Mouse (Mus musculus) heart, adult 2 months (tissue): ENCODE data around the gene Filip1. TPM values are rescaled to one million over a fixed set of nuclear protein-coding genes. Genes with fewer than 3 reads are reported as not detected.

ENCODE experiments used
- DNase-seq, 2 experiments: peaks; one replicate each; pipeline ENCODE4 v3.0.0; 2021
- H3K27ac ChIP-seq: fragments of 200-600 bp; 2 replicates; pipeline ENCODE4 v1.8.1; 2022
- H3K27me3 ChIP-seq: fragments of 200-500 bp; 2 replicates; pipeline ENCODE4 v1.6.1; 2012; ENCODE audit warnings: mild to moderate bottlenecking, low read length, inconsistent platforms, mixed read lengths; ENCODE audit not compliant: control insufficient read depth, insufficient read depth
- H3K36me3 ChIP-seq: fragments of 200-500 bp; 2 replicates; pipeline ENCODE4 v1.6.1; 2012; ENCODE audit warnings: low read length, inconsistent platforms; ENCODE audit not compliant: control insufficient read depth, insufficient read depth
- H3K4me1 ChIP-seq: fragments of 200-500 bp; 2 replicates; pipeline ENCODE4 v1.6.1; 2011; ENCODE audit warnings: low read length; ENCODE audit not compliant: control insufficient read depth, insufficient read depth
- H3K4me3 ChIP-seq: fragments of 200-600 bp; 2 replicates; pipeline ENCODE4 v1.8.1; 2022
- H3K79me2 ChIP-seq: fragments of 200-500 bp; replicated peaks from 2 replicates; pipeline ENCODE4 v1.6.1; 2012; ENCODE audit warnings: mild to moderate bottlenecking, inconsistent platforms, low read length, moderate library complexity, mixed read lengths; ENCODE audit not compliant: control insufficient read depth, insufficient read depth
- H3K9ac ChIP-seq: fragments of 200-500 bp; 2 replicates; pipeline ENCODE4 v1.6.1; 2012; ENCODE audit warnings: low read depth, mild to moderate bottlenecking, control low read depth, inconsistent platforms, low read length, mixed read lengths
- CTCF ChIP-seq: fragments of 200-600 bp; IDR thresholded peaks from 2 replicates; pipeline ENCODE4 v1.8.1; 2022; ENCODE audit warnings: antibody characterized with exemption, mild to moderate bottlenecking, moderate library complexity
- EP300 ChIP-seq: fragments of 200-500 bp; IDR thresholded peaks from 2 replicates; pipeline ENCODE4 v1.6.1; 2011; ENCODE audit warnings: low read depth, low read length, control low read depth; ENCODE audit not compliant: insufficient read depth
- POLR2A ChIP-seq: fragments of 200-500 bp; IDR thresholded peaks from 2 replicates; pipeline ENCODE4 v1.6.1; 2011; ENCODE audit warnings: mild to moderate bottlenecking, low read depth, low read length, control low read depth; ENCODE audit not compliant: insufficient read depth
- WGBS: fragments of 180-500 bp; shearing (Covaris S2); methylation state at CpG from one replicate; pipeline ENCODE4 v1.1.7; 2018; 5-methylcytosine and 5-hydroxymethylcytosine counted together
- intact Hi-C: fragments of 180-260 bp; cut with DNase I; formaldehyde crosslinking; loops from one replicate; pipeline ENCODE4 v1.15.1; 2025
- polyA plus RNA-seq: library from polyadenylated mRNA; depleted of rRNA; stranded (reverse); fragments of >200 nt; gene quantifications from 2 replicates; pipeline ENCODE4 v1.2.3, GENCODE M21; 2012
- total RNA-seq, 2 experiments: library from RNA; stranded (reverse); gene quantifications; 2 replicates each; pipeline ENCODE4 v1.2.3; 2021

Filip1 gene
- total and polyA plus RNA-seq, 3 experiments: 18.8 to 126 (median 91.1) TPM

- 15% methylated on average over 9 of the region's 9 CpGs for WGBS
- Histone ChIP-seq H3K79me2 (peaks cover 3% of the 10 kb centered on the region), H3K27ac (peak overlapping the region; percentile 66), H3K9ac (peak overlapping the region; percentile 58), H3K27me3 (no peaks in the 10 kb centered on the region), H3K36me3 (peaks cover 14% of the 10 kb centered on the region), H3K4me1 (peaks cover 23% of the 10 kb centered on the region), H3K4me3 (peak overlapping the region; percentile 22)
- DNase-seq: peak in 1 of 2 experiments; percentile 48
- TF ChIP-seq CTCF (no peak), POLR2A (no peak), EP300 (no peak)
- intact Hi-C loops: no loop called here
Observed at GRCm38 (mm10) chr9:79919750-79920539, 92.7 kb downstream of the Filip1 start.

DNA sequence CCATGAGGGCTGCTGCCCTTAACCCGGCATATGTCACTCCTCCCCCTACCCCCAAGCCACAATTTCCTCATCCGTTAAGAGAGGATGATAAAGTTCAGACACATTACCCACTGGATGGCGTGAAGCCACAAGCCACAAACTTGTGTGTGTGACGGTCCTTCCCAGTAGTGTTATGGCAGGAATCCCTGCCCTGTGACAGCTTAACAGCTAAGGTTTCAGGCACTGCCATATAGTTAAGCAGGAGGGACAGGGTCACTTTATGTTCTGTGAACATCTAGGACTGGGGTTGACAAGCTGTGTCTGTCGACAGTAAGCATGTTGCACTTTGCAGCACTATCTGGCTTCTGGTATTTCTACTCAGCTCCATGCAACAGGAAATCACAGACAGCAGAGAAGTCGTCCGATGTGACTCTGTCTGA lies 93.3 kb downstream of the Filip1 start:
- Histone ChIP-seq H3K4me3 (peak overlapping the region; percentile 22), H3K9ac (peak overlapping the region; percentile 32), H3K79me2 (peaks cover 3% of the 10 kb centered on the region), H3K27ac (peak overlapping the region; percentile 66), H3K4me1 (peaks cover 23% of the 10 kb centered on the region), H3K27me3 (no peaks in the 10 kb centered on the region), H3K36me3 (peaks cover 16% of the 10 kb centered on the region)
- no peak for TF ChIP-seq CTCF
- no peak for TF ChIP-seq POLR2A
- no peak for TF ChIP-seq EP300
- intact Hi-C loops: no loop called here
- 19% methylated on average over 7 of the region's 7 CpGs for WGBS
- no peak for DNase-seq

DNA sequence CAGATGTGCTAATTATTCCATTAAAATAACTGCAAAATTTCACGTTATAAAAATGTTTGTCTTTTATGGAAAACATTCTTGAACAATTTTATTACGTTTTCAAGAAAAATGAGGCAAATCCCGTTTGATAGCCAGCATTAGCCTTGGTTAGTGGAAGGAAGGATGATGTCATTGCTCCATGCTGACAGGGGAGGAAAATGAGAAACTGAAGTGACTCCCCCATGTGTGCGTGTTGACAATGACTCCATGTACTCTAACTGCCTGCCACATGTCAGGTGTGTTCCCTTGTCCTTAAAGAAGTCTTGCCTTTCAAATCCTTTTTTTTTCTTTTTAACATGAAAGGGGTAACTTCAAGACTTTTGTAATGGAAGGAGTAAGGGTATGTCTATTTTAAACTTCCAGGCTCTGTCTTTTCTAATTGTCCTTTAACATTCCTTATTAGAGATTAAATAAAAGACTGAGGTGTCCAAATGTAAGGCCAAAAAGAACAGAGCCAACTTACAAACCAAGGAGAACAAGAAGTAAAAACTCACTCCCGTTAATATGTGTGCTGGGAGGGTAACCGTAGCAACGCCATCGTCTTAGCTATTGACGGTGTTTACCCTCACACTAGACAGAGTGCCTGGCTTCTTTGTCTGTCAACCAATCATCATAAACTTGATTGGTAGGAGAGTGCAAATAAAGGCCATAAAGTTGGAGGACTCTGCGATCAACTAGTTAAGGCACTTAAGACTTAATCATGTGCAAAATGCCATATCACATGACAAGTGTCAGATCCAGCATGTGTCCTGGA lies 94.1 kb downstream of the Filip1 start:
- no peak for TF ChIP-seq POLR2A
- TF ChIP-seq EP300: no peak
- no peak for TF ChIP-seq CTCF
- H3K36me3 ChIP-seq: peaks cover 18% of the 10 kb centered on the region
- intact Hi-C loops: no loop called here
- no peak overlapping the region; the same call in 1 of the 2 replicates for H3K27ac ChIP-seq
- 61% methylated on average over 10 of the region's 10 CpGs for WGBS
- DNase-seq: no peak
- peaks cover 3% of the 10 kb centered on the region for H3K79me2 ChIP-seq
- no peak overlapping the region for H3K9ac ChIP-seq
- H3K27me3 ChIP-seq: no peaks in the 10 kb centered on the region
- peaks cover 25% of the 10 kb centered on the region for H3K4me1 ChIP-seq
- H3K4me3 ChIP-seq: no peak overlapping the region

DNA sequence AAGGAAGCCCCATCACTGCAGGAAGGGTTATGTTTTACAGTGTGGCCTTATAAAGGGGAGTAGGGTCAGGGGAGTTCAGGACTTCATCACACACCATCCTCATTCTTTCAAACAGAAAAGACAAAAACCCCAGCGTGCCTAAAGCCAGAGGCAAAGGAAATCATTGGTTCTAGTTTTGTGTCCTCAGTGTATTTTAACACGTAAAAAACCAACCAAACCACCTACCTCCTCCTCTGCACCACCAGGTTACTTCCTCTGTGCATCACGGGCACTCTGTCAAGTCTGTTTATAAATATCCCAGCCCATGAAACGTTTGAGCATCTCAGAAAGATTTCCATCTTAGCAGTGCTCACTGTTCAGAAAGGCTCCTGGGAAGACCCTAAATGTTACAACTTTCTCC lies 98.4 kb downstream of the Filip1 start:
- TF ChIP-seq POLR2A (no peak), EP300 (no peak), CTCF (no peak)
- H3K4me1 ChIP-seq: peaks cover 8% of the 10 kb centered on the region

DNA sequence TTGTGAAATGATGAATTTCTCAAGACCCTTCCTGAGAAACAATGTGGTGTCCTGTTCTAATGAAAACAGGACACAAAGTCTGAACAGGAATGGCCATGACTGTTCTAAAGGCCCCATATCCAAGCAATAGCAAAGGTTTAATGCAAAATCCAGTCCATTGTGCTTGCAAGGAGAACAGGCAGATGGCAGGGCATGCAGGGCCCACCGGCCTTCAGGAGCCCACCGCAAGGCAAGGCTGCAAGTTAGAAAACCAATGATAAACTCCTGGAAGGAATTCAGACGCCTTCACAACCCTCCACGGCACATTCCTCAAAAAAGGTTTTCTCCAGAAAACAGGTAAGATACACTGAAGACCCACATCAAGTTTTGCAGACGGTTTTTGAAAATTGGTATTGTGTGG lies 99.7 kb downstream of the Filip1 start:
- TF ChIP-seq POLR2A (no peak), EP300 (no peak), CTCF (no peak)
- Histone ChIP-seq H3K79me2 (peaks cover 2% of the 10 kb centered on the region; the same call in 1 of the 2 replicates), H3K27ac (no peak overlapping the region), H3K4me3 (no peak overlapping the region), H3K9ac (no peak overlapping the region), H3K36me3 (peaks cover 9% of the 10 kb centered on the region), H3K27me3 (no peaks in the 10 kb centered on the region), H3K4me1 (peaks cover 3% of the 10 kb centered on the region)
- 95% methylated on average over 5 of the region's 5 CpGs for WGBS
- intact Hi-C loops: no loop called here
- DNase-seq: no peak

More for the DNA sequence above, 98.4 kb downstream of the Filip1 start:
- H3K36me3 ChIP-seq: peaks cover 9% of the 10 kb centered on the region
- intact Hi-C loops: no loop called here
- H3K9ac ChIP-seq: no peak overlapping the region
- no peak overlapping the region for H3K27ac ChIP-seq
- no peak overlapping the region for H3K4me3 ChIP-seq
- no peak for DNase-seq
- peaks cover 3% of the 10 kb centered on the region for H3K79me2 ChIP-seq
- no peaks in the 10 kb centered on the region for H3K27me3 ChIP-seq
- 44% methylated on average over 4 of the region's 4 CpGs for WGBS

GRCm38 (mm10) chr9:79910166-79910565 lies 102.5 kb downstream of the Filip1 start:
- Histone ChIP-seq H3K27ac (no peak overlapping the region), H3K36me3 (peaks cover 9% of the 10 kb centered on the region), H3K79me2 (no peaks in the 10 kb centered on the region), H3K4me3 (no peak overlapping the region), H3K27me3 (no peaks in the 10 kb centered on the region), H3K9ac (no peak overlapping the region), H3K4me1 (peaks cover 3% of the 10 kb centered on the region)
- intact Hi-C loops: no loop called here
- no peak for DNase-seq
- WGBS: 88% methylated on average over 3 of the region's 3 CpGs
- TF ChIP-seq EP300: no peak
- no peak for TF ChIP-seq POLR2A
- TF ChIP-seq CTCF: no peak
